Mouse (Mus musculus) C2C12 (cell line): ENCODE results near the gene Tmbim1.

Source experiments
- CTCF ChIP-seq: IDR thresholded peaks from one replicate; pipeline ENCODE4 v1.5.1; 2011; ENCODE audit not compliant: control insufficient read depth, insufficient read depth, insufficient read length
- MAX ChIP-seq: IDR thresholded peaks from one replicate; pipeline ENCODE4 v1.6.1; 2011; ENCODE audit warnings: mild to moderate bottlenecking, control low read depth
- MYOD1 ChIP-seq: IDR thresholded peaks from one replicate; pipeline ENCODE4 v1.6.1; 2011; ENCODE audit warnings: low read depth; ENCODE audit not compliant: control insufficient read depth, insufficient read length
- USF1 ChIP-seq: IDR thresholded peaks from one replicate; pipeline ENCODE4 v1.6.1; 2011; ENCODE audit warnings: low read depth, mild to moderate bottlenecking, control low read depth, moderate library complexity

GRCm38 (mm10) chr1:74294090-74294643, 11.3 kb downstream of the Tmbim1 start:
- TF ChIP-seq USF1 (no peak), CTCF (no peak), MAX (no peak), MYOD1 (no peak)
